Mouse (Mus musculus) testis, postnatal 14 days (tissue): Measurements from ENCODE around the gene Cacna1d.

ENCODE experiments used
- DNase-seq: peaks from one replicate; pipeline ENCODE4 v3.0.0; 2021; ENCODE audit warnings: low spot score

Gene Cacna1d

DNA sequence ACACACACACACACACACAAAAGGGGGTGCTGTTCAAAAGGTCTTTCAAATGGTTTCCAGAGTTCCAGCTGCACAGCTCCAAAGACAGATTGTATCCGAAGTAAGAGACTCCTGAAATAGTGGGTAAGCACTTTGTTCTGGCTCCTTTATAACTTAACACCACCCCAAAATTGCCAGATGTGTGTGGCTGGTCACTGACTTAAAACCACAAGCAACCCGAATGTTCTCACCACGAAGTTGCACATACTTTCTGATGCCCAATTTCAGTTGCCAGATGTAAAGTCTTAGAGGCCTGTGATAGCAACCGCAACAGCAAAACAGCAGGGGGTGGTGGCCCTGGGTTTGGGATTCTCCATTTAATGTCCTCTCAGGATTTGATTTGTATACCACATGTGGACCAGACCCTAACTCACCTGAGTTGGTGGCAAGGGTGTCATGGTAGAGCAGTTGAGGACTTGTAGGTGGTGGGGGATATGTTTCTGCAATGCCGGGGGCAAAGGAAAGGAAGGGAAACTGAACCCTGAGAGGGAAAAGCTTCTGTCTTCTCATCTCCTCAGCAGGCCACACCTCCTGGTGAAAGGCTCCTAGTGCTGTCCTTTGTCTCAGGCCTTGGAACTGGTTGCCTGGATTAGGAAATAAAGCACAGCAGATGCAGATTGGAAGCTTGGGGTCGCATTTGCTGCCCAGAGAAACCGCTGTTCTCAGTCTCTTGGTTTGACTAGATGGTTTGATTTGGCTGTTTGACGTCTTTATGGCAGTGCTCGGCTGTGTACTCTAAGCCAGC is 471.3 kb downstream of the Cacna1d start:
- DNase-seq = no peak

DNA sequence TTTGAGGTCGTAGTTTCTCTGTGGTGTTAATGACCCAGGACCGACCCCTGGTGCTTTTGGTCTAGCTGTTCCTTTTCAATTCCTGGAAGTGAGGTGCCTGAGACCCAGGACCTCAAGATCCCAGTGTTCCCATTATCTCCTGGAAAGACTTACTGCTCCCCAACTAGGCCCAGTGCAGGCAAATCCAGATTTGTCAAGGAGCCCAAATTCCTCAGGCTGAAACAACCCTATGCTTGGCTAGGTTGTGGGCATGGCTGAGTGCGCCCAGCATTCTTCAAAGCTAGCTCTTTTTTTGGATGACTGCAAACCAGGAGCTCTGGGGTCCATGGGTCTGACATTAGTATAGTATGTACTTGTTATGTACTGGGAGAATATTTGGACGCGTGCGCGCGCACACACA is 471.9 kb downstream of the Cacna1d start:
- DNase-seq = no peak

DNA sequence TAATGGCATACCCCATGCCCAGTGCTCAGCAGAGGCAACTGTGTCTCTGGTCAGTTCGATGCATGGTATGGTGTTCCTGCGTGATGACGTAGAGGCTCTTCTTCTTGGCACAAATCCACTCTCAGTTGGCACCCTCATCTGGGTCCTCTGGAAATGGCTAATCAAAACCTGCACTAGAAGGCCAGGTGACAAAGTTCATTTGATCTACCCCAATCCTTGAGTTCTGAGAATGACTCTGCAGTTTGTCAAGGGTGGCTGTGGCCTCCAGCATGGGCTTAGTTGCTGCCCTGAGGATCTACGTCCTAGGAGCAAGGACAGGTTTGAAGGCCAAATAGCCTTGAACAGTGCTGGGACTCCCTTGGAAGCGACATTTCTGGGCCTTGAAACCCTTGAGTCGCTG is 472.4 kb downstream of the Cacna1d start:
- DNase-seq = no peak

DNA sequence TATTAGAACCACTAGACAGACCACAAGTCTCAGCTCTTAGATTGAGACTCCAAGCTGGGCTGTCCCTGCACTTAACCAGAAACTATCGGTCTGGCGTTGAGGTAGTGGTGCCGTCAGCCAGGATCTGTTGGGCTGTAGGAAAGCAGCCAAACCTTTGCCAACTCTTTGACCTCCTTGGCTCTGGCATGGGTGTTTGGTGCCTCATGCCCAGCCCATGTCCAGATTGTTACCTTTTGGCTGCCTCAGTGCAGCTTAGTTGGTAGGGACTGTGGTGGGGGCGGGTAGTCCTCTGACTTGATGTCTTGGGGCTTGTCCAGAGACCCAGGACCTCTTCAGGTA is 472.8 kb downstream of the Cacna1d start:
- no peak for DNase-seq

DNA sequence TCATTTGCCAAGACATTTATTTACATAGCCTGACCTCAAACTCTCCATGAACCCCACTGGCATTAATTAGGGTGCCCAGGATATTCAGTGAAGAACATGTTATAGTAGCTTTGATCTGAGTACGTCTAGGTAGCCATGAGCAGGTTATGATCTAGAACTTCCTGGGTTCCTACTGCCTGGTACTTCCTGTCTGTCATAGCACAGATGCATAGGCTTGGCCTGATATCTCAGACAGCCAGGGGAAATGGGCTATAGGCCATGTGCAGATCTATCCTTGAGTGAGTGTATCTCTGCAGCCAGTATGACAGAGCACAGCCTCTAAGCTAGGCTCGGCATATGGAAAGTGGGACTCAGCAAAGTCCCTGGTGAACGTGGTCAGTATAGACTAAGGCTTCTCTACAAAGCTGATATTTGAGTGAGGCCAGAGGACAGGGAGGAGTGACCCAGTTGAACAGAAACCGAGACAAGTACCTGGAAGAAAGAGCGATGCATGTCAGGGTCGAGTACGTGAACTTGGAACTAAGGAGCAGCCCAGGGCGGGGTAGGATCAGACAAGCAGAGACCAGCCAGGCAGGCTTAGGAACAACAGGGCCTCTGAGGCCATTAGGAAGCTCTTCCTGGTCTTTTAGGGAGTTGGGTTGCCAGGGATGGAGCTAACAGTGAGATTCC is 473.3 kb downstream of the Cacna1d start:
- no peak for DNase-seq

DNA sequence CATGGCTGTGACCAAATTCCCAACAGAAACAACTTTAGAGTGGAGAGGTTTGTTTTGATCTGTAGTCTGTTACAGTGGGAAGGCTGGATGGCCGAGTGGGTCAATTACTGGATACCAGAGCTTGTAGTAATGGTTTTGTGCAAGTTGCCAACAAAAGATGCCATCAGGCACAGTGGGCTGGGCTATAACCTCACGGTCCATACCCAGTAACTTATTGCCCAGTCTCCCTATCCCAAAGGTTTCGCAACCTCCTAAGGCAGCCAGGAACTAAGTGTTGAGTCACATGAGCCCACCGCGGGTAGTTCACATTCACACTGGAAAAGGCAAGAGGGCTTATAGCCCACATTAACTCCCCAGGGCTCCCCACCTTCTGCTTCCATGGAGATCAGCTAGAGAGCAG is 474.6 kb downstream of the Cacna1d start:
- DNase-seq = no peak

DNA sequence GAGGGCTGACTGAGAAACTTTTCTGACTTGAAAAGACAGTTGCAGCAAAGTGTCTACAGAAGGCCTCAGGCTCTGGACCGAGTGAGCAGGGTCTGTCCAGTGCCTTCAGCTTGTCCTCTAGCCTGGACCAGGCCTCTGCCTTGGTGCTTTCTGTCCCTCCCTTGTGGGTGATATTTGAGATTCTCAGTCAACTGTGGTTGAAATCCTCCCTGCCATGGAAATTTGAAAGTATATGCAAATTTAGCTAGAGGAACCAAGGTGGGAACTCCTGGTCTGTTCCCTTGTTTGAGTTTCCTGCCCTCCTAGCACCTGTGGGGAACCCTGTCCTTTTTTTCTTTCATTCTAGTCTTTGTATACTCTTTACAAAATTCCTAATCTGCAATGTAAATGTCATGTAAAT is 476.2 kb downstream of the Cacna1d start:
- DNase-seq = no peak

DNA sequence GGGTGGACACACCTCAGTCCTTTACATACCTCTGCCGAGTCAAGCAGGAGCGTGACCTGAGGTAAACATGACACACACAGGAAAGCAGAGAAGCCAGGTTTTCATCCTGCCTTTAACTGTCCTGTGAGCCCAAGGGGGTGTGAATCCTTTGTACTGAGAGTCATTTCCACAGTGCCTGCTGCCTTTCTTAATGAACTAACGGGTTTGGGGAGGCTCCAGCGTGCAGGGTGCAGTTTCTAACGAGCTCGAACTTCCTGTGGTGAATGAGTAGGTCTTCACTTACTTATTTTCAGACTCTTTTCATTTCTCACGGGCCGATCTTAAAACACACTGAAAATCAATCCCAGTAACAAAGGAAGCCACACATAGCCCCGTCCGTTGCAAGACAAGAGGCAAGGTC is 476.8 kb downstream of the Cacna1d start:
- no peak for DNase-seq

DNA sequence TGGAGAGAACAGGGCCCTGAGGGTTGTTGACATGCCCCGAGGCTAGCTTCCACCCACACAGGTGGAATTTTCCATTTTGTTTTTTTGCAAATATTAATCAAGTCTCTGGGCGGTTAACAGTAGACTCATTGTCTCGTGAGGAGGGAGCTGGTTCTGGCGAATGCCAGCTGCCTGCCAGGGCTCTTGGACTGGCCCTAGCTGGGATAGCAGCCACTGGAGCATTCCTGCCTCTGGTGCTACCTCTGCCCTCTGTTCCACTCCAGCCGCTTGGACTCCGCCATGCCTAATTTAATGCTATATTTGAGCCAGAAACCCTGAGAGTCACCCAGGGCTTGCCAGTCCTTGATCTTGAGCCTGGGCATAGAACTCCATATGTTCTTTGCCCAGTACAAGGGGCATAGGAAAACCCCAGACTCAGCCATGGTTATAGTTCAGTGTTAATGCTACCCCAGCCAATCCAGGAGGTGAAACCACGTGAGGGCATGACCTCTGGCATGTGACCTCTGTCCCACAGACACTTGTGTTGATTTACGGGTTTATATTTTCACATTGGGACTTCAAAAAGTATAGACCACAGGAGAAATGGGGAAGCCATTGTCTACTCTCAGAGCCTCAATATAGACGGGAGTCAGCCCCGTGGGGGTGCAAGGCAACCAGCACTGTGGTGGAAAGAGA is 479.2 kb downstream of the Cacna1d start:
- DNase-seq = peak; percentile 64

DNA sequence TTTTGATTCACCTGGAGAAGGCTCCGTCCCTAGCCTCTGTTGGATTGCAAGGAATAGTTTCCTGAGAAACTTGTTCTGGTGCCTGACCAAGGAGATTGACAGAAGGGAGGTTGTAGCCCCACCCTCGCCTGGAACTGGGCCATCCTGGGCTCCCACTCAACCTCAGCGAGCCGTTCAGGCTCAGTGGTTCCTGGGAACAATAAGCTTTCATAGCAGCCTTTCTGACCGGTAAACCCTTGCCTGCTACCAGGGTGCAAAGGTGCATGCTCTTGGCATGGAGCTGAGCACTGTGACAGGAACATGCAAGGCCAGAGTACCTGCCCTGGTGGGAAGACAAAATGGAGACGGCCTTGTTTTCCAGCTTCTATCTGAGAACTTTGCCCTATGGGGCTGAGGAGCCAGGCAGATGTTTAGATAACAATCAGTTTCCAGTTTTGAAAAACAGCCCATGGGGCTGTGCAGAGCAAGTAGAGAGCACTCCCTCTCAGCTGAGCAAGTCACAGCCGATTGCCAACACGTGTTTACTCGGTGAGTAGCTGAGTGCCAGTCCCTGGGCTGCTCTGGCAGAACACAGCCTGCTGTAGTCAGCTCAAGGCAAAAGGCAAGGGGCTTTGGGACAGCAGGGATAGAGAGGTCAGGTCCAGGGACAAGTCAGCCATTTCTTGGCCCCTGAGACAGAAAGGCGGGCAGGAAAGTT is 481.2 kb downstream of the Cacna1d start:
- peak; percentile 67 for DNase-seq

DNA sequence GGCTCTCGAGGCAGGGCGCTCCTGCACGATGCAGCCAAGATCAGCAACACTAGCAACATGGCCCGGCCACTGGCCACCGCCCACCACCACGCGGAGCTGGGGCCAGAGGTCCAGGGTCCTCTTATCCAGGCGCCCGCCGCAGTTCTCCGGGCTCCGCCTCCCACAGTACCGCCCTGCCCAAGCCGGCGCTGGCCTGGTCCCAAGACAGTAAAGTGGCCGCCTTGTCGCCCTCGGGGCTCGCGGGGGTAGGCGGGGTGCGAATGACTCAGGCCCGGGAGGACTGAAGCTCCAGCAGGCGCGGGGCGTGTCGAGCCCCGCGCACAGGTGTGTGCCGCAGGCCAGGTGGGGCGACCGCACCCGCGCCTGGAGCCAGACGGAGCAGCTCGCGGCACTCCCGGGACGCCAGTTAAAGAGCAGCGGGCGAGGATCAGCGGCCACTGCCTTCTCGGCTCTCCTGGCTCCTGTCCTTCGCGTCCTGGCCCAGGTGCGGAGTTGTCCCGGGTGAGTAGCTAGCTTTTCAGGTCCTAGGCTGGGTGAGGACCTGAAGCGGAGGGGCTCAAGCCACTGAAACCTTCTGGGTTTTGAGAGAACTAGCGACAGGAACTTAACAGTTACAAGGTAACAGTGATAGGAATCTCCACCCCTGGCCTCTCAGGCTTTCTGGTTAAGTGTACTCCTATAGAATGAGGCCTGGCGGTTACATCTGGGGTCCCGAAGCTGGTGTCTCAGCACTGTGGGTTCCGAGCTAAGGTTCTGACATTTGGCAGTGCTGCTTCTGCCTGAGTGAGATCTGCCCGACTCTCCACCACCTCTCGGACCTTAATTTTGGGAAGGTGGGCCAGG is 482.3 kb downstream of the Cacna1d start, which contains the start of the genes Il17rb and Chdh:
Gene Il17rb (minus strand): TSS at position 164 of the 843 bp plus-strand sequence.
Gene Chdh (plus strand): TSS at position 291 of the 843 bp plus-strand sequence.
- peak; percentile 34 for DNase-seq

DNA sequence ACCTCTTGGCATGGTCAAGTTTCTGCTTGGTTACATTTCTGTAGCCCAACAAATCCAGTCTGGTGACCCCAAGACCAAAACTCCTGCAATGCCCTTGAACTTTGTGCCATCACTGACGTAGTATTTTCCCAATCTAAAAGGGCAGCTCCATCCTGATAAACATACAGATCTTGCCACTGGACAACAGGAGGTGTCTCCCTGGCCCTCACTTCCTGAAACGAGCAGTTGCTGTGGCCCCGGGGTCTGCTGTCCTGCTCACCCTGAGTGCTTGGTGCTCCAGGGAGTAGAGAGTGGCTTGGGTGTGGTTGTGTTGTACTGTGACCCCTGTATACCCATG is 491.8 kb downstream of the Cacna1d start:
- DNase-seq = no peak

DNA sequence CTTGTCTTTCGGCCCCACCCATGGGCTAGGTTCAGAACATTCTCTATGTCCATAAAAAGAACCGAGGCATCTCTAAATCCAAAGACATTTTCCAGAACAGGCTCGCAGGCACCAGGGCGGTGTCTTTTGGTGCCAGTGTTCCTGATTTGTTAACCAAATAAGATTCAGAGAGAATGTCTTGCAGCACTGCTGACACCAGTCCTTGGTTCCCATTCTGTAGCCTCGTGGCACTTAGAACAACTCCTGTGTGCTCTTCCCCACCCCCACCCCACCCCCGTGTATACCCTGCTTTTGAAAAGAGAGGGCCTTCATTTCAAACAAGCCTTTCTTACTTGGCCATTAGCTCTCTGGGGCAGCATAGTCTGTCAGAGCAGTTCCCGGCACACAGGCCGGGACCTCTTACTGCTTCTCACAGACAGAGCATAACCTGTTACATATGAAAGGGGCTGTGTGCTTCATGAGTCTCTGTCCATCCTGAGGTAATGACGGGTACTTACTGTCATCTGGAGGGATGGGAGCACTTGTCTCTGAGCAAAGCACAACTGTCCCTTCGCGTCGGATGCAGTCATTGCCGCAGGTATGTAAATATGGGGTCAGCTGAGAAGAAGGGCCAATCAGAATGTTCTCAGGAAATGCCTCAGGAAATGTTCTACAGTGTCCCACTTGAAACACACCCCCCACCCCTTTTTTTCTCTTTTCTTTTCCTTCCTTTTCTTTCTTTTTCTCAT is 492.3 kb downstream of the Cacna1d start:
- DNase-seq = no peak

DNA sequence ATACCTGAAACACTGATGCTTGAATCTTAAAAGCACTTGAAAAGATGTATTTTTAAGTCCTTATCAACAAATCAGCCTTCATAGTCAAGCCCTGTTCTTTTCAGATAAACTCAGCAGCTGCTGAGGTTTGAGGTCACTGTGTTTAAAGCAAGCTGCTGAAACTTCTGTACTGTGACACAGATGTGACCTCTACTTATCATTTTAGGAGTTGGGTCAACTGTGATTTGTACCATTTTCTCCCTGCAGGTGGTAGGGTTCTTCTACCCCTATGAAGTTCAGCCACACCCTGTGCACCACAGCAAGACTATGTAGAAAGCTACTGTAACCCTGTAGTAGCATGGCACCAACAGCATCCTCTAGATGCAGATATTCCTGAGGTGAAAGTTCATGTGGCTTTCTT is 493.9 kb downstream of the Cacna1d start:
- no peak for DNase-seq

DNA sequence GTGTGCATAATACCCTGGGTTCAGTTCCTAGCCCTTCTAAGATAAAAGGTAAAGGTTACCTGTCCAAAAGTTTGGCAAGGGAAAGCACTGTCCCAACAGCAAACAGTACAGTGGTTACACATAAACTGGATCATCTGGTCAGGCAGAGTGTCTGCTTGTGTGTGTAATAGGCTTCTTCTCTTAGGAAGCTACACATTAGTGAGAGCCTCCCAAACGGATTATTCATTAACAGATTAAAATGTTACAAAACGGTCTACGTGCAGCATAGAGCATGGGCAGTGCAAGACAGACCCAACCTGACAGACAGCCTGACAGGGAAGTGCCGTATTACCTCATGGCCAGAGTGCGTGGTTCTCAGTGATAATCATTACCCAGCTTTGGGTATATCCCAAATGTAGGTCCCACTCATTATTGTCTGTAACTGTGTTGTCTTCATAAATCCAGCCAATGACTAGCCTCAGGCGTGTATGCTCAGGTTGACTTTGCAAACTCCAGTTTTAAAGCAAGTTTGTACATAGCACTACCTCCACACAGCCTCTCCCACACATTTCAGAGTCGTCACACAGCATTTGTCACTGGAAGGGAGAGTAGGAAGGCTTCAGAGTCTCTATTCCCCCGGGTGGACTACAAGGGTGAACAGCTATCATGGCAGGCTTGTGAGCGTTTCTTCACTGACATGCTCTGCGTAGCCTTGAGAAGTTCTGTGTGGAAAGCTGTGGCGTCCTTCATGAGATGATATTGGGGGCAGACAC is 495.1 kb downstream of the Cacna1d start:
- no peak for DNase-seq

DNA sequence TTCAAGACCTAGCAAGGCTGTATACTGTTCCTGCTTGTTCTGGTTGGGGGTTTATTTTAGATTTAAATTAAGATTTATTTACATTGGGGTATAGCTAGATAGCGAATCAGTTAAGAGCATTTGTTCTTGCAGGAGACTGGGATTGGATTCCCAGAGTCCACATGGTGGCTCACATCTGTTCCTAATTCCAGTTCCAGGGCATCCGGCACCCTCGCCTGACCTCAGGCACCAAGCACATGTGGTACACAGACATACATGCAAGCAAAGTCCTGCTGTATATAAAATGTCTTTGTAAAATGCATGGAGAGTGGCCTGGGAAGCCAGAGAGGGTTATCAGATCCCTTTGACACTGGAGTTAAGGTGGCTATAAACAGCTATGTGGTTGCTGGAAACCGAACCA is 496.3 kb downstream of the Cacna1d start:
- DNase-seq = no peak
